Mouse (Mus musculus) cerebellum, adult 2 months (tissue): ENCODE measurements around the gene Olfr414. TPM values are rescaled to one million over a fixed set of nuclear protein-coding genes. Genes with fewer than 3 reads are reported as not detected.

Experiments
- DNase-seq, 2 experiments: peaks; one replicate each; pipeline ENCODE4 v3.0.0; 2021
- H3K27ac ChIP-seq: fragments of 200-500 bp; 2 replicates; pipeline ENCODE4 v1.5.1; 2012; ENCODE audit warnings: low read length, control low read depth, inconsistent platforms; ENCODE audit not compliant: insufficient read depth
- H3K27me3 ChIP-seq: fragments of 200-500 bp; 2 replicates; pipeline ENCODE4 v1.6.1; 2012; ENCODE audit warnings: inconsistent platforms, mild to moderate bottlenecking, low read length, moderate library complexity; ENCODE audit not compliant: control insufficient read depth, insufficient read depth
- H3K4me1 ChIP-seq: fragments of 200-500 bp; 2 replicates; pipeline ENCODE4 v1.6.1; 2011; ENCODE audit warnings: low read length; ENCODE audit not compliant: control insufficient read depth, insufficient read depth
- H3K4me3 ChIP-seq: fragments of 200-500 bp; replicated peaks from 2 replicates; pipeline ENCODE3; 2011; ENCODE audit warnings: mild to moderate bottlenecking, low read depth, low read length, control low read depth; ENCODE audit not compliant: insufficient read depth
- CTCF ChIP-seq: fragments of 200-500 bp; IDR thresholded peaks from 2 replicates; pipeline ENCODE4 v1.5.1; 2011; ENCODE audit warnings: low read depth, mild to moderate bottlenecking, control low read depth, low read length, moderate library complexity, borderline replicate concordance; ENCODE audit not compliant: insufficient read depth
- POLR2A ChIP-seq: fragments of 200-500 bp; IDR thresholded peaks from 2 replicates; pipeline ENCODE4 v1.6.1; 2011; ENCODE audit warnings: low read length, control low read depth, borderline replicate concordance; ENCODE audit not compliant: insufficient read depth
- WGBS: fragments of 180-500 bp; shearing (Covaris S2); methylation state at CpG from one replicate; pipeline ENCODE4 v1.1.7; 2018; 5-methylcytosine and 5-hydroxymethylcytosine counted together
- polyA plus RNA-seq: library from polyadenylated mRNA; depleted of rRNA; stranded (reverse); fragments of >200 nt; gene quantifications from 2 replicates; pipeline ENCODE4 v1.2.3, GENCODE M21; 2012; rRNA removed

Olfr414 gene
- polyA plus RNA-seq, 1 experiment, result not detected

GRCm38 (mm10) chr1:174455100-174455499, 31.2 kb downstream of the Olfr414 start:
- Histone ChIP-seq H3K27ac (no peak overlapping the region), H3K27me3 (no peaks in the 10 kb centered on the region), H3K4me3 (no peak overlapping the region), H3K4me1 (no peaks in the 10 kb centered on the region)
- no peak for DNase-seq
- no peak for TF ChIP-seq CTCF
- TF ChIP-seq POLR2A, result no peak
- WGBS, result 56% methylated on average over 2 of the region's 2 CpGs

GRCm38 (mm10) chr1:174465385-174465784, 41.5 kb downstream of the Olfr414 start:
- TF ChIP-seq CTCF (no peak), POLR2A (no peak)
- Histone ChIP-seq H3K4me1 (no peaks in the 10 kb centered on the region), H3K27ac (no peak overlapping the region), H3K4me3 (no peak overlapping the region), H3K27me3 (no peaks in the 10 kb centered on the region)
- DNase-seq, result no peak
- 88% methylated on average over 3 of the region's 3 CpGs for WGBS

- Histone ChIP-seq H3K4me1 (no peaks in the 10 kb centered on the region), H3K27ac (no peak overlapping the region), H3K4me3 (no peak overlapping the region), H3K27me3 (no peaks in the 10 kb centered on the region)
- no peak for TF ChIP-seq POLR2A
- TF ChIP-seq CTCF, result no peak
- no peak for DNase-seq
- 33% methylated on average over 2 of the region's 2 CpGs for WGBS
Measured at GRCm38 (mm10) chr1:174466240-174466639, 42.4 kb downstream of the Olfr414 start.

GRCm38 (mm10) chr1:174469736-174470135, 45.9 kb downstream of the Olfr414 start:
- H3K27ac ChIP-seq, result no peak overlapping the region
- no peak overlapping the region for H3K4me3 ChIP-seq
- 4% methylated on average over 6 of the region's 6 CpGs for WGBS
- no peaks in the 10 kb centered on the region for H3K4me1 ChIP-seq
- H3K27me3 ChIP-seq, result no peaks in the 10 kb centered on the region
- peak; percentile 41 to 55 for DNase-seq
- peak; percentile 84; the same call in 1 of the 2 replicates for TF ChIP-seq CTCF
- TF ChIP-seq POLR2A, result no peak

GRCm38 (mm10) chr1:174482567-174482966, 58.7 kb downstream of the Olfr414 start:
- DNase-seq, result no peak
- Histone ChIP-seq H3K4me3 (no peak overlapping the region), H3K4me1 (no peaks in the 10 kb centered on the region), H3K27me3 (no peaks in the 10 kb centered on the region), H3K27ac (no peak overlapping the region)
- TF ChIP-seq CTCF, result no peak
- TF ChIP-seq POLR2A, result no peak
- WGBS, result 98% methylated on average over 6 of the region's 6 CpGs

Other genes with a start within 250 kb of the Olfr414 start
- not detected in 2 replicates for gene Olfr419, start 172.0 kb upstream of the Olfr414 start, polyA plus RNA-seq
- gene Mptx1, start 93.5 kb upstream of the Olfr414 start, polyA plus RNA-seq, result not detected in 2 replicates
- not detected in 2 replicates for gene Olfr417, start 58.9 kb upstream of the Olfr414 start, polyA plus RNA-seq
- gene Olfr248, start 33.0 kb upstream of the Olfr414 start, polyA plus RNA-seq, result not detected in 2 replicates
- gene Olfr220, start 18.0 kb downstream of the Olfr414 start, polyA plus RNA-seq, result not detected in 2 replicates
- 24.3 and 25.5 TPM in 2 replicates for gene Fmn2, start 77.8 kb downstream of the Olfr414 start, polyA plus RNA-seq